Mouse (Mus musculus) urinary bladder, postnatal 36 days (tissue): Measurements from ENCODE around the gene Crtc3.
A peak's percentile ranks its signal among the peaks of the same experiment; 100 is the strongest.

Source experiments
- DNase-seq, 2 experiments: peaks; one replicate each; pipeline ENCODE4 v3.0.0; 2022; ENCODE audit warnings: low spot score in 2 of 2, mixed read lengths in 1 of 2

Crtc3 gene

DNA sequence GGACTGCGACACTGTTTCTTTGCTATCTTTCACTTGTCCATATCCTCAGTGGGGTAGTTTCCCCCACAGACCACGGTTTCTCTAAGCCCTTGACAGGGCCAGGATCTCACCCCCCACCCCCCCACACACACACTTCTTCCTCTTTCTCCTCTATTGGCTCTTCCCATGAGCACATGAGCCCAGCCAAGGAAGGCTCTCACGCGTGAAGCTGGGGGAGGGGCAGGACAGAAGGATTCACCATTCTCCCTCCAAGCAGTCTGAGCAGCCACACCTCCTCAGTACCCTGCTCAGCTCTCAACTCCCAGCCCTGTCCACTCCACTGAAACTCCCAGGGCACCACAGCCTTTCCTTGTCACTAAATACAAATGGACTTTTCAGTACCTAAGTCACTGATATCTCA lies 47.2 kb downstream of the Crtc3 start:
- no peak for DNase-seq

DNA sequence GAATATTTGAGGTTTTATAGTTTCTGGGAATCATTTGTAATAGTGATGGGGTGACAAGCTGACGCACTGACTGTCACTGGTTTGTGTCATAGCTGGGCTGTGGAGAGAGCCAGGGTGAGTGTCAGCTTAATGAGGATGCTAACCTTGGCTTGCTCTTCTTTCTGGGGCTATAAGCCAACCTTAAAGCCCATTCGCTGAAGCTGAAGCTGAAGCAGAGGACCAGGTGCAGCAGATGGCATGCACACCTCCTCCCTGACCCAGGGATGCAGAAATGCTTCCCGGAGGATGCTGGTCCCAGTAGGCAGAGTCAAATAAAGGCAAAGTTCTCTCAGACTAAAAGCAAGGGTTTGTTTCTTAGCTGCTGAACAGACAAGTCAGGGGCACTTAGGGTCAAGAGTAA lies 48.7 kb downstream of the Crtc3 start:
- DNase-seq, result no peak

DNA sequence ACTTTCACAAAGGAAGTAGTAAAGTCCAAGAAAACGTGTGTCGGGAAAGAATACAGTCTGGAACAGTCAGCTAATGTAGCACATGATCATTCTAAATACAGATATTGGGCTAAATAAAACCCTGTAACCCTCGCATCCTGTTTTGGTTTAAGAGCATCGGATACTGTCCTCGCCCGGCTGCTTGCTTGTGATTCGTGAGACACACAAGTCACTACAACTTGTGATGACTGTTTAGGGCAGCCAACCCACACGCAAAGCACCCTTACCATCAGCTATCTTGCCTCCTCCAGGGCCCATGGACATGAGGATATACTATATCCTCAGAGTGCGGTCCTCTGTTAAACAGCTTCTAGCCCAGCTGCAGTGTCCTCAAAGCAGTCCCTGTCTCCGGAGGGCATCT lies 50.2 kb downstream of the Crtc3 start:
- DNase-seq, result no peak

DNA sequence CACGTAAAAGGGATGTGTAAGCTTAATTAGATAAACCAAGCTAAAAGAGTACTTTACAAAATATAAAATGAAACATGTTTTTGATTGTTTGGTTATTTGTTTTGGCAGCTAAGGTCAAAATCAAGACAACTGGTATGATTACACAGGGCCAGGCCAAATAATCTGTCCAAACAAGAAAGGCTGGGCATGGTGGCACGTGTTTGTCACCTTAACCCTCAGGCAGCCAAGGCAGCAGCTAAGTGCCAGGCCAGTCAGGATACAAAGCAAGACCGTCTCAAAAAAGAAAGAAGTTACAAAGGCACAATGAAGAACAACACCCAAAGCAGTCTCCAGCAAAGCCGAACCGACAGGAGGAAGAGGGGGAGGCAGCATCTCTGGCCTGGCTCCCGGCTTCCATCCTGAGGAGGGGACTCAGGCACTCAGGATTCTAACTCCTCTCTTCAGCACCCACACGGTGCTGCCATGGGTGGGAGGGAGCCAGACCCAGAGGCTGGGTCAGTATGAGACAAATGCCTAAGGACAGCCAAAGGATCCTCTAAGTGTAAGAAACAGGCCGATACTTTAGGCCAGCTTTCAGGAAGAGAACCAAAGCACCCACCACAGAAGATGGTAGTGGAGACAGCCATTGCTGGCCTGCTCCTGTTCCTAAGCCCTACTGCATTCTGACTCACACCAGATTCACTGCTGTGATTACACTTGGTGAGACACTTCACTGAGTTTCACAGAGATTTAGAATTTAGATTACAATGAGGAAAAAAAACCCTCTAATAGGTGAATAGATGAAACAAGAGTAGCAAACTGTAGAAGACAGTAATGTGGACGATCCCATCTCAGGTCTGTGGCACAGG lies 51.5 kb downstream of the Crtc3 start:
- DNase-seq, result no peak

- no peak for DNase-seq
Measured at GRCm38 (mm10) chr7:80636288-80636952, 52.3 kb downstream of the Crtc3 start.

GRCm38 (mm10) chr7:80635866-80636265 lies 52.8 kb downstream of the Crtc3 start:
- DNase-seq, result no peak

DNA sequence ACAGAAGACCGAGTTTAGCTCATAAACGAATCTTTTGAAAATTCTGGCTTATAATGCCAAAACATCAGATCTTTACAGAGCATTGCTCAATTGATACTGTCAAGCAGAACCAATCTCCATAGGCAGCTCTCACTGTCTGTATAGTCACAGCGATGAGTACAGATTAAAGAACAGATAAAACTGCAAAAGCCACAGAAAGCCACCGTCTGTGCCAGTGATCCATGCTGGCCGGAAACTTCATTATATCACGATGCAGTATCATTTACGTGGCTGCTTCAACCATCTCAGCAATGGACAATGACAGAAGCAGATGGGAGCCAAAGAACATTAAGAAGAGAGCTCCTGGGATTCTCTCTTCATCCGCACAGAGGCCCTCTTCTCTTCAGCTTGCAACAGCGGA lies 53.9 kb downstream of the Crtc3 start:
- DNase-seq, result no peak

DNA sequence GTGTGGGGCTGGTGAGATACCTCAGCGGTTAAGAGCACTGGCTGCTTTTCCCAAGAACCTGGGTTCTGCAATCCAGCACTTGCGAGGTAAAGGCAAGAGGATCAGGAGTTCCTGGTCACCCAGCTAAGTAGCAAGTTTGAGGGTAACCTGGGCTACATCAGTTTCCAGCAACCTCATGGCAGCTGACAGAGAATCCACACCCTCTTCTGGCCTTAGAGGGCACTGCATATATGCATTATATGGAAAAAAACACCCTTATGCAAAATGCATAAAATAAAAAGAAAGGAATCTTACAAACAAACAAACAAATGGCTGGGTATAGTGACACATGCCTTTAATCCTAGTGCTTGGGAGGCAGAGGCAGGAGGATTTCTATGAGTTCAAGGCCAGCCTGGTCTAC lies 55.0 kb downstream of the Crtc3 start:
- DNase-seq, result no peak

- no peak for DNase-seq
Measured at GRCm38 (mm10) chr7:80631993-80632392, 56.7 kb downstream of the Crtc3 start.

- no peak for DNase-seq
Measured at GRCm38 (mm10) chr7:80631405-80631804, 57.3 kb downstream of the Crtc3 start.

GRCm38 (mm10) chr7:80629369-80629768 lies 59.3 kb downstream of the Crtc3 start:
- no peak for DNase-seq

DNA sequence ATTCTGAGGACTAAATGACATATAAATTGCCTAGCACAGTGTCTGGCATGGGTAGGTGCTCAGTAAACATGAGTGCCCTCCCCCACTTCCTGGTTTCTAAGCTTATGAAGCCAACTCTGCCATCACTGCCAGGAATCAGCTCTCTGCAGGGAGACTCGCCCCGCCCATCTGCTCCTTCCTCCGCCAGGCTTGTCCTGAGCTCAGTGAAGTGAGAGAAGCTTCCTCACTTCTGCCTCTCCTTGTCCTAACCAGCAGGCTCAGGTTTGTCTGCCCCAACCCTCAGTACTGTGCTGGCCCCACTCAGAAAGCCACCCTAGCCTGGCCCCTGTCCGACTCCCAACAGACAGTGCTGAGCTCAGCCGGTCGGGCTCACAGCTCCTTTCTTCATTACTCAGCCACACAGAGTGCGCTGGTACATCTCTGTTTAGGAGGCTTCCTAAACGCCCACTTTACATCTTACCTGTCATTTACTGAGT lies 59.9 kb downstream of the Crtc3 start:
- peak; percentile 43 to 76 for DNase-seq

DNA sequence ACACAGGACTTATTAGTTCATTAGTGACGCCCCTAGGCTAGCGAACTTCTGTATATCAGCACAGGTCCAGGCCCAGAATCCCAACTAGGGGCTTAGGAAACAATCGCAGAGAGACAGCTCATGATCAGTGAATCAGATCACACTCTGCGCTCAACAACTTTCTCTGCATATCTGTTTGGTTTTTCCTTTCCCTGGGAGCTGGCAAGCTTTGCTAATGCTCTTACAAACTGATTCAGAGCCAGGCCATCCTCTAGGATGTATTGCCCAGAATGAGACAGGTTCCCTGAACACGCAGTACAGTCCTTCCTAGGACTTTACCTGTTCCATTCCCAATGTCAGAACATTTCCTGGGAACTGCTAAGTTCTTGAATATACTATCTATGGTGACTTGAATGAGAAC lies 61.7 kb downstream of the Crtc3 start:
- DNase-seq, result no peak

- no peak for DNase-seq
Measured at GRCm38 (mm10) chr7:80625841-80626240, 62.8 kb downstream of the Crtc3 start.

DNA sequence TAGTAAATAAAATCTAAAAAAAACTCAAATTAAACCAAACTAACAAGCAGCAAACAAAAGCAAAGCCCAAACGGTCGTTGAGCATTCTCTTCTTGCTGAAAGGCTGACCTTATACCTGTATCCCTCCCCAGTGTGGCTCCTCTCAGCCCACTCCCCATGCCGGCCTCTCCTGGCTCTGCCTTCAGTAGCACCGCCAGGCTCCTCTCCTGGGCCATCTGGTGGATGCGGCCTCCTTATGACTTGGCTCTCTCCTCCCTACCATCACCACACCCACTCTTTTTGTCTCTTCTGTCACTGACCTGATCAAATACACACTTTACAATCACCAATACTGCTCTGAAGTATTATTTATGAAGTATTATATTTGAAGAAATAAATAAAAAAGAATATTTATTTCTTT lies 65.4 kb downstream of the Crtc3 start:
- DNase-seq, result no peak

DNA sequence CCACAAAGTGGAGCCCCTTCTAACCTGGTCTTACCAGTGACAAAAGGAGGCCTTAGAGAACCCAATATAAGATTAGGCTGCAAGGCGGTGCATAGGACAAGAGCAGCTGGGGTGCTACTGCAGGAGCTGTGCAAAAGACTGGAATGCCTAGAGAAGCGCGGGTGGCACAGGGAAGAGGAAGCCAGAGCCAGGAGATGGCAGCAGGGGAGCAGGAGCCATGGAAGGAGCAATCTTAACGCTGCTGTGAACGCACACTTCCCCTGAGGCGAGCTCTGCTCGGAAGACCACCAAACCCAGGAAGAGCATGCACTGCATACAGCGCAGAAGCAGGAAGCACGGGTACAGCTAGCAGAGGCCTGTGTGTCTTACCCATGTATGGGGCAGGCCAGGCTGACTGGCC lies 72.6 kb downstream of the Crtc3 start:
- no peak for DNase-seq

DNA sequence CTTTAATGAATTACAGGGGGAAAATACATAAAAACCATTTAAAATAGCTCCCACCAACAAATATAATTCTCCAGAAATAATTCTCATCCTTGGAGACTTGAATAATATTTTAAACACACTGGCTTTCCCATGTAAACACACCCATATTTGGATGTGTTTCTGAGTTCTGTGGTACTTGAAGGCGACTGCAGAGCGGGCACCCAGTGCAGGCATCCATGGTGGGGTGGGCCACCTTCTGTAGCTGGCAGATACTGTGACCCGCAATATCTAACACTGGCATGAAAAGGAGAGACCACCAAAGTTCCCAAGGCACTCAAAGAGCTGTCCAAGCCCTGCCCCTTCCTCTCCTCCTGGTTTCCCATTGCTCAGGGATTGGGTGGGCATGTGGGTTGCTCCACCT lies 74.6 kb downstream of the Crtc3 start:
- DNase-seq, result no peak

DNA sequence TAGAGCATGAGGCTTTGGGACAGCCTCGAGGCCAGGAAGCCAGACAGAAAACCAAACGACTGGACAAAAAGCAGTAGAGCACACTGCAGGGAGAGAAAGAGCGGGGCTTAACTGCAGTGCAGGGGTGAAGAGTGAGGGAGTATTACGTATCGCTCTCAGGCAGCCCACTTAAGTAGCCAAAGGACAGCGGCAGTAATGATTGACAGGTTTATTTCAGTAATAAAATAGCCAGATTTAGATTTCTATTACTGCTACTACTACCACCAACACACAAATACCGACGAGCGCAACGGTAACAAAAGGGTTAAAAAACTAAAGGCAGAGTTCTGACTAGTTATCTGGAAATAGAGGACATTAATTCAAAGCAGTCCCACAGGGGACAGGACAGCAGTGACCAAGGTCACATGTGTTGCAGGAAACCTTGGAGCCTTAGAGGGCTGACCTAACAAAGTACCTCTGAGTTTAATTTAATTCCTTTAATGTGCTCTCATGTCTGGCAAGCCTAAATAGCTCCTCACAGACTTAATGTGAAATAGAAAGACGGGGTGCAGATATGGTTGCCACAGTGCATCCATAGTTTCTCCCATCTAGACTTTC lies 76.4 kb downstream of the Crtc3 start:
- DNase-seq, result no peak

DNA sequence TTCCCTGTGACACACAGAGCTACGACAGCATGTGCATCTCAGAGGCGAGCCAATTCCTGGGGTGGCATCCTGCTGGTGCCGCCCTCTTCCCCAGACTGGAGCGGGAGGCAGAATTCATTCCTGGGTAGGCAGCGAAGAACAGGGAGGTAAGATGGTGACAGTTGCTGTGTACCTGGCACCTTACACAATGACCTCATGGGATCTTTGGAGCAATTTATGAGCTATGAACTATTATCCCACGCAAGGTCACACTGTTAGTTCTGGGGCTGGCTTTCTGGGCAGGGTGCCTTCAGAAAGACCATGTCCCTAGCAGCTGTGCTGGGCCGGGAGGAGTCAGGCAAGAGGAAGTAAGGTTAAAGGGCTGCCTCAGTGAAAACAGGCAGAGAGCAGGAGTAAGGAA lies 77.0 kb downstream of the Crtc3 start:
- no peak for DNase-seq

DNA sequence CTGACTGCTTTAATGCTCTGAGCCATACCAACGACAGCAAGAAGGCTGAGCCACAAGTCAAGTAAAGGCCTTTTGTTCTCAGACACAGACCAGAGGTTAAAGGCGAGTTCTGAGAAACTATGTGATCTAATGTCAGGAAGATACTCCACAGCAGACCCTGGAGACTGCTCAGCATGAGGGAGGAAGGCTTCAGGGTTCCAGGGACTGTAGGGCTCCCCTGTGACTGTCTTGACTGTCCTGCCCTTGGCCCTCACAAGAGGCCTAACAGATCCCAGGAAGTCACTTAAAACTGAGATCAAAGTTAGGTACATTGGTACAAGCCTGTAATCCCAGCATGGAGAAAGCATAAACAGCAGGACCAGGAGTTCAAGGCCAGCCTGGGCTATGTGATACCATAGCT lies 81.2 kb downstream of the Crtc3 start:
- DNase-seq, result no peak

- DNase-seq, result no peak
Measured at GRCm38 (mm10) chr7:80606435-80606834, 82.2 kb downstream of the Crtc3 start.

DNA sequence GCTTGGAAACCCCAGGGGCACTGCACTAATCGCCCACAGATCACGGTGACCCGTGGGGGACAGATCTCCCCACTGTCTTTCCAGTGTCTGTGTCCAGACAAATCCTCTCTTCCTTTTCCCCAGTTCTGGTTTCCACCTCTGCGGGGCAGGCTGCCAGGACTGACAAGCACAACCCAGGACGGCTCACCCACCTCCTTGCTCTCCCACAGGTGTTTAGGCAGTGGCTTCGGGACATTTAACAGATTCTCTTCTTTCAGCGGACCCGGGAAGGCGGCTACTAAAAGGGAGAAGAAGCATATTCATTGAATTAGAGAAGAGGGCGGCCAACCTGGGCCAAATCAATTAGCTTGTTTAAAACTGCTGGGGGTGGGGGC lies 83.1 kb downstream of the Crtc3 start:
- DNase-seq, result no peak
